In genomic region chr1:162217340-162217974, GRCm38 (mm10) we compare ENCODE assay signal across 8 mouse cellular contexts.
DNase-seq lines count a peak whose midpoint lies in the region; ATAC-seq and TF ChIP-seq lines count a peak whose summit lies in the region.

No protein-coding gene starts in this region.

- no peak for ATAC-seq in midbrain, postnatal 0 days (ENCODE audit: low FRiP score)

- no peak for TF ChIP-seq CTCF in lung, adult 2 months (IDR thresholded peaks at IDR 0.05; ENCODE audit: insufficient read depth, low read length)
- no peak for TF ChIP-seq CTCF in midbrain, postnatal 0 days (IDR thresholded peaks at IDR 0.05)

- 0 out of 2 replicates have a peak, but pooled peaks have one; percentile 21 for TF ChIP-seq POLR2A in lung, adult 2 months (IDR thresholded peaks at IDR 0.05; ENCODE audit: borderline replicate concordance, extremely low read depth, low read depth, low read length)

- H3K4me1 ChIP-seq in lung, adult 2 months (ENCODE audit: control insufficient read depth, insufficient read depth, low read length), result no peaks in the 10 kb centered on the region
- no peaks in the 10 kb centered on the region for H3K4me1 ChIP-seq in midbrain, postnatal 0 days (ENCODE audit: insufficient read depth, low read length)

- no peaks in the 10 kb centered on the region for H3K27me3 ChIP-seq in midbrain, postnatal 0 days (ENCODE audit: insufficient read depth, low read length)

- peak overlapping the region; percentile 62 for H3K4me3 ChIP-seq in lung, adult 2 months (replicated peaks; ENCODE audit: extremely low read depth, low read depth, low read length)
- H3K4me3 ChIP-seq in midbrain, postnatal 0 days (ENCODE audit: low read depth, low read length), result no peak overlapping the region

- no peak overlapping the region for H3K9ac ChIP-seq in midbrain, postnatal 0 days (replicated peaks; ENCODE audit: low read length, poor library complexity, severe bottlenecking)

- H3K27ac ChIP-seq in midbrain, postnatal 0 days (ENCODE audit: low read depth, low read length), result no peak overlapping the region

- H3K36me3 ChIP-seq in midbrain, postnatal 0 days (ENCODE audit: insufficient read depth, low read length), result no peaks in the 10 kb centered on the region

- no peak overlapping the region for H3K4me2 ChIP-seq in midbrain, postnatal 0 days (ENCODE audit: low read depth, low read length, poor library complexity, severe bottlenecking)

- no peaks in the 10 kb centered on the region for H3K9me3 ChIP-seq in midbrain, postnatal 0 days (ENCODE audit: low read length)

- DNase-seq in adrenal gland, adult (ENCODE audit: inconsistent age in 2 of 2, low spot score in 1 of 2), result peak; percentile 17 to 65
- no peak for DNase-seq in adrenal gland, adult 8-10 months
- DNase-seq in heart, adult 8-10 months (ENCODE audit: low spot score), result peak; percentile 86
- DNase-seq in kidney, adult 18-20 months, result peak; percentile 37
- DNase-seq in lung, adult 2 months, result peak; percentile 21
- peak; percentile 71 for DNase-seq in testis, postnatal 10 days (ENCODE audit: low spot score)
- no peak for DNase-seq in c-Kit-positive CD71-positive TER-119-positive erythroid progenitor cells, embryonic 14.5 days (ENCODE audit: low spot score)
- no peak for DNase-seq in midbrain, postnatal 0 days (ENCODE audit: low spot score)

- WGBS in lung, adult 2 months, result 34% methylated on average over 15 of the region's 15 CpGs
- 80% methylated on average over 15 of the region's 15 CpGs for WGBS in midbrain, postnatal 0 days

Comparison
In these comparisons a context has a peak if more than half of its experiments do, and no peak if none do; other contexts are left out.
1. DNase-seq: peak in adrenal gland, adult (2 of 2), heart, adult 8-10 months (single experiment), kidney, adult 18-20 months (single experiment), lung, adult 2 months (single experiment) and testis, postnatal 10 days (single experiment); none in adrenal gland, adult 8-10 months (single experiment), c-Kit-positive CD71-positive TER-119-positive erythroid progenitor cells, embryonic 14.5 days (single experiment) and midbrain, postnatal 0 days (single experiment).